Mouse (Mus musculus): ENCODE data around the gene Olfr1355. TPM values are rescaled to one million over a fixed set of nuclear protein-coding genes. Genes with fewer than 3 reads are reported as not detected.

Gene Olfr1355
- not detected in 2 replicates for polyA plus RNA-seq (2012; rRNA removed)

DNA sequence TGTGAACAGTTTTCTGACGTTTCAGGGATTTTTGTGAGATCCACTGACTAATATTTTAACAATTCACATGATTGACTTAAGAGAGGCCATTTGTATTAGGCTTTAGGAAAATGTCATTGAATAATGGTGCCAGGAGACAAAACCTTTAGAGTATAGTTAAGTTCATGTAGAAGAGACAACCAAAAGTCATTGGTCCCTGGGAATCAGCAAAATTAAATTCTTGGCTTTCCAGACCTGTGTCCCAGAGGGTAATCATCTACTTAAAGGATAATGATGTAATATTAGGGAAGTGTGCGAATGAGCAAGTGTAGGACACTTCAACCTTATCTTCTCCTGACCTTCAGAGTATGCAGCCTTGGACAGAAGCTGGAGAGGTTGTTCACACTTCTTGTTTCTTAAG lies at the start of gene Olfr1355:
Olfr1355 (plus strand) TSS at position 301 of the 400 bp plus-strand sequence.

GRCm38 (mm10) chr10:78852066-78852465 lies 23.3 kb upstream of the Olfr1355 start, which contains the start of gene Olfr1356:
Olfr1356 (minus strand) TSS chr10:78852166.

GRCm38 (mm10) chr10:78912871-78913270 lies 37.5 kb downstream of the Olfr1355 start, which contains the start of gene Olfr1354:
Olfr1354 (plus strand) TSS chr10:78913171.

Other genes with a start within 250 kb of the Olfr1355 start
- gene Casp14, start 157.2 kb upstream of the Olfr1355 start, polyA plus RNA-seq (2012; rRNA removed) = not detected in 2 replicates
- gene Ccdc105, start 122.5 kb upstream of the Olfr1355 start, polyA plus RNA-seq (2012; rRNA removed) = 0.04 and 0.05 TPM in 2 replicates
- gene Slc1a6, start 95.0 kb upstream of the Olfr1355 start, polyA plus RNA-seq (2012; rRNA removed) = 28.6 and 31.3 TPM in 2 replicates
- not detected in 2 replicates for gene Olfr1356, start 23.4 kb upstream of the Olfr1355 start, polyA plus RNA-seq (2012; rRNA removed)
- gene Olfr1354, start 37.6 kb downstream of the Olfr1355 start, polyA plus RNA-seq (2012; rRNA removed) = not detected in 2 replicates
- gene Olfr8, start 75.1 kb downstream of the Olfr1355 start, polyA plus RNA-seq (2012; rRNA removed) = not detected in 2 replicates
- not detected in 2 replicates for gene Olfr1353, start 87.8 kb downstream of the Olfr1355 start, polyA plus RNA-seq (2012; rRNA removed)
- gene Olfr1352, start 105.5 kb downstream of the Olfr1355 start, polyA plus RNA-seq (2012; rRNA removed) = not detected in 2 replicates
- gene Olfr1351, start 136.9 kb downstream of the Olfr1355 start, polyA plus RNA-seq (2012; rRNA removed) = not detected in 2 replicates
- gene Olfr57, start 153.2 kb downstream of the Olfr1355 start, polyA plus RNA-seq (2012; rRNA removed) = not detected in 2 replicates
- 26.8 and 29.3 TPM in 2 replicates for gene 2610008E11Rik, start 222.1 kb downstream of the Olfr1355 start, polyA plus RNA-seq (2012; rRNA removed)